24 mouse cellular contexts compared by ENCODE assay signal in the genomic region with DNA sequence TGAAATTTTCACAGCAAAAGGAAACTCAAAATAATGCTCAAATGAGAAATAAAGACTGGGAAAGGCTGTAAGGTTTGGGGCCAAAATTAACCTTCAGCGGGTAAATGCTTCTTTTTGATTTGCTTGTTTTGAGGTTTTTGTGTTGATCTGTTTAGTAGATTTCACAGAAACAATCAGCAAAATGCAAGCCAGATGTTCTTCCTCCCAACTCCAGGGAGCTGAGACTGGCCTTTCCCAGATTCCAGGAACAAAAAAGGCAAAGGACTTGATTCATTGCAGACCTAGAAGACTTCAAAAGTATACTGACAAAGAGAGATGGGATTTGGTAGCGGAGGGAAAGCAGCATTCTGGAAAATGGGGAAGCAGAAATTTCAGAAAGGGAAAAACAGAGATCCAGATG.
DNase-seq lines count a peak whose midpoint lies in the region; ATAC-seq lines count a peak whose summit lies in the region.
"Had no signal": no experiment of that assay in that cellular context is flagged by ENCODE, and none has a peak within 500 bp of the region (broad histone marks: within the 10 kb centered on the region; RNA-seq: fewer than 3 reads in every experiment).

No protein-coding gene starts in this region.

- ATAC-seq in embryonic facial prominence, embryonic 13.5 days (ENCODE audit: insufficient number of reproducible peaks, insufficient read depth, low FRiP score, low TSS enrichment, low read depth): no peak
- ATAC-seq in kidney, embryonic 14.5 days (ENCODE audit: low FRiP score, low TSS enrichment): no peak
- ATAC-seq: CD4-positive, CD25-positive, alpha-beta regulatory T cell, adult 4 months; forebrain, embryonic 14.5 days; inflammation-experienced regulatory T-cells, adult 6 months; intestine, postnatal 0 days had no signal

- no peak overlapping the region for H3K9ac ChIP-seq in embryonic facial prominence, embryonic 13.5 days
- H3K9ac ChIP-seq in kidney, embryonic 14.5 days (ENCODE audit: low read depth, low read length): no peak overlapping the region
- H3K9ac ChIP-seq: heart, embryonic 13.5 days; hindbrain, embryonic 15.5 days had no signal

- no peaks in the 10 kb centered on the region for H3K36me3 ChIP-seq in embryonic facial prominence, embryonic 13.5 days
- no peaks in the 10 kb centered on the region for H3K36me3 ChIP-seq in kidney, embryonic 14.5 days (ENCODE audit: control insufficient read depth, insufficient read depth, low read length)
- H3K36me3 ChIP-seq: forebrain, embryonic 10.5 days; G1E; heart, embryonic 13.5 days; hindbrain, embryonic 15.5 days had no signal

- 0 out of 2 replicates have a peak overlapping the region, but pooled peaks have one; percentile 18 for H3K4me2 ChIP-seq in embryonic facial prominence, embryonic 13.5 days
- no peak overlapping the region for H3K4me2 ChIP-seq in kidney, embryonic 14.5 days (replicated peaks; ENCODE audit: low read depth, low read length)
- H3K4me2 ChIP-seq: heart, embryonic 13.5 days; hindbrain, embryonic 15.5 days had no signal

- peak overlapping the region; percentile 84 for H3K27ac ChIP-seq in embryonic facial prominence, embryonic 13.5 days
- no peak overlapping the region for H3K27ac ChIP-seq in kidney, embryonic 14.5 days (ENCODE audit: low read depth, low read length)
- H3K27ac ChIP-seq: forebrain, embryonic 10.5 days; heart, embryonic 13.5 days; hindbrain, embryonic 15.5 days had no signal

- WGBS in embryonic facial prominence, embryonic 13.5 days: 22% methylated on average over 2 of the region's 2 CpGs
- WGBS in kidney, embryonic 14.5 days: 74% methylated on average over 2 of the region's 2 CpGs

- peak; percentile 14 for DNase-seq in embryo, embryonic 10 days (ENCODE audit: low spot score)
- no peak for DNase-seq in embryo, embryonic 10.5 days (ENCODE audit: low spot score)
- DNase-seq in heart, adult 11 months: peak; percentile 51
- no peak for DNase-seq in heart, adult 18-20 months
- DNase-seq in hindlimb bud, embryonic 11.5 days (ENCODE audit: extremely low spot score, low read depth, low spot score): peak; percentile 18
- DNase-seq in urinary bladder, postnatal 25 days (ENCODE audit: low spot score): no peak
- DNase-seq: adrenal gland, postnatal 10 days; B cell, adult 2 months; cerebellum, adult 11 months; cerebellum, adult 9-10 months; cerebellum, postnatal 25 days; gastrocnemius, postnatal 14 days; heart, postnatal 36 days had no signal

- no peak overlapping the region for H3K4me3 ChIP-seq in embryonic facial prominence, embryonic 13.5 days
- H3K4me3 ChIP-seq in kidney, embryonic 14.5 days (ENCODE audit: low read length): no peak overlapping the region
- H3K4me3 ChIP-seq: erythroblast, embryonic 14.5 days; forebrain, embryonic 10.5 days; heart, embryonic 13.5 days; hindbrain, embryonic 15.5 days had no signal

- no peaks in the 10 kb centered on the region for H3K27me3 ChIP-seq in embryonic facial prominence, embryonic 13.5 days
- H3K27me3 ChIP-seq in kidney, embryonic 14.5 days (ENCODE audit: control insufficient read depth, insufficient read depth, low read length): no peaks in the 10 kb centered on the region
- H3K27me3 ChIP-seq: heart, embryonic 13.5 days; hindbrain, embryonic 15.5 days had no signal

- H3K4me1 ChIP-seq in embryonic facial prominence, embryonic 13.5 days: peaks cover 22% of the 10 kb centered on the region
- H3K4me1 ChIP-seq in kidney, embryonic 14.5 days (ENCODE audit: control insufficient read depth, insufficient read depth, low read length): no peaks in the 10 kb centered on the region
- H3K4me1 ChIP-seq: forebrain, embryonic 10.5 days; heart, embryonic 13.5 days; hindbrain, embryonic 15.5 days had no signal

- H3K9me3 ChIP-seq in embryonic facial prominence, embryonic 13.5 days: no peaks in the 10 kb centered on the region
- no peaks in the 10 kb centered on the region for H3K9me3 ChIP-seq in kidney, embryonic 14.5 days (ENCODE audit: control insufficient read depth, low read length)
- H3K9me3 ChIP-seq: forebrain, embryonic 10.5 days; heart, embryonic 13.5 days; hindbrain, embryonic 15.5 days had no signal

Comparison
In these comparisons a context has a peak if more than half of its experiments do, and no peak if none do; other contexts are left out.
1. DNase-seq: peak in embryo, embryonic 10 days (single experiment), heart, adult 11 months (single experiment) and hindlimb bud, embryonic 11.5 days (single experiment); none in embryo, embryonic 10.5 days (single experiment), heart, adult 18-20 months (0 of 2) and urinary bladder, postnatal 25 days (single experiment).